Mouse (Mus musculus) gastrocnemius, adult 8-10 months (tissue): ENCODE results near the gene Cyp4v3. TPM values are rescaled to one million over a fixed set of nuclear protein-coding genes. Genes with fewer than 3 reads are reported as not detected.

Source experiments
- DNase-seq, 2 experiments: peaks; one replicate each; pipeline ENCODE4 v3.0.0; 2022; ENCODE audit warnings: low spot score in 2 of 2
- total RNA-seq, 4 experiments: library from RNA; stranded (reverse); gene quantifications; 2 replicates each; pipeline ENCODE4 v1.2.4; 2022

The Cyp4v3 gene
- total RNA-seq, 4 experiments from 2014 or later: 0.44 to 1.2 (median 0.85) TPM

DNA sequence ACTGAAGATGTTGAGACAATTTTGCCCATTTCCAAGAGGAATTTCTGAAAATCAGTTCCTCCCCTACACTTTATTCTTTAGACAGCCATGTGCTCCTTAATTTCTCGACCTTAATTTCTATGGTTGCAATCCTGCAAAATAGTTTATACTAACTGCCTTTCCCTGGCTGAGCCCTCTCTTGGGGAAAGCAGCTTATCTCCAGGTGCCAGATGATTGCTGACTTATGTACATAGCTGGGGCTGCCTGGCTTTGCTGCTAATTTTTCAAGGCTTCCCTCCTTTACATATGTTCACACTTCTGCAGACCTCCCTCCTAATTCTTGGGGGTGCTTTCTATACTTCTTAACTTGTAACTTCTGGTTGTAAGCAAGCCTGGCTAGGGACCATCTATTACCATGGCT lies 12.1 kb downstream of the Cyp4v3 start:
- no peak for DNase-seq

DNA sequence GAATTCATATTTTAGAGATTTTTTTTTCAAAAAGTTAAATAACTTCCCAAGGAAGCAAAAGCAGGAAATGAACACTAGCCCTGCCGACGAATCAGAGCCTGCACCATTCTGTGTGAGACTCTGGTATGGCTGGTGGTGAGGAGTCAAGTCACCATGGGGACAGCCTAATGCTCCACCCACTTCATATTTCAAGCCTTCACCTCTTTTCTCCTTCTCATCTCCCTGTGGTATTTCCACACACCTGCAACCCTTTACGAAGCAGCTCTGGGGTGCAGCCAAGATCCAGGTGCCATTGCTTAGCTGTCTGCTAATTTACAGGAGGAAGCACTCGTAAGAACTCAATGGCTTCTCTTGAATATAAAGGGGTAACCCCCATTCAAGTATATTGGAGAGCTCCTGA lies 22.0 kb downstream of the Cyp4v3 start:
- no peak for DNase-seq

DNA sequence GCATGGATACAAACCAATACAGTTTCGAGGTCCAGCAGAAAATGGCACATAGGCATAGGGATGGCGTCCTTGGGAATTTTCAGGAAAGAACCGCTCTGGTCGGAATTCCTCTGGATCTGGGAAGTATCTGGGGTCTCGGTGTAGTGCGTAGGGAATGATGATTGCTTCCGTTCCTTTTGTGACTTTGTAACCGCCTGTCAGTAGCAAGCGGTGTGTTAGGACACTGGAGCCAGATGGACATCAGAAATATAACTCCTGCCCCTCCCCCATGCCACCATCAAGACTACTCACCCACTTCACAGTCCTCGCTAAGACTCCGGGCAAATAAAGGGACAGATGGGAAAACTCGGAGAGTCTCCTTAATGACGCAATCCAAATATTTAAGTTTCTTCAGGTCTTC lies 24.6 kb downstream of the Cyp4v3 start, which contains the start of gene Gm45753:
Gene Gm45753 (minus strand): TSS at position 101 of the 400 bp plus-strand sequence.
- no peak for DNase-seq

DNA sequence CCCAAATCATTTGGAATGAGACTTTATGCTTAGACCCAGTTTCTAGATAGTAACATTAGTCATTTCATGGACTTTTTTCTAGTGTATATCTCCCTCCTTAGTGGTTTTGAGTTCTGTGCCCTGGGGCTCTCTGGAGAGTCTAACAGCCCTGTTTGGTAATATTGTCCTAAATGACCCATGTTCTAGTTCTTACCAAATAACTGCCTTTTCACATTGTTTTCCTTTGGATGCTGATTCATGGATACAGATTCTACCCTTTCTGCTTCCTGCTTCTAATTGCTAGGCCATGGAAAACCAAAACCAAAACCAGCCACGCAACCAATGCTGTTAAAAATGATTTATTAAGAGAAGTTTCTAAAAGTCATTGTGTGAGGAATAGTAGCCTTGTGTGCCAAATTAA lies 27.5 kb downstream of the Cyp4v3 start:
- DNase-seq: no peak

DNA sequence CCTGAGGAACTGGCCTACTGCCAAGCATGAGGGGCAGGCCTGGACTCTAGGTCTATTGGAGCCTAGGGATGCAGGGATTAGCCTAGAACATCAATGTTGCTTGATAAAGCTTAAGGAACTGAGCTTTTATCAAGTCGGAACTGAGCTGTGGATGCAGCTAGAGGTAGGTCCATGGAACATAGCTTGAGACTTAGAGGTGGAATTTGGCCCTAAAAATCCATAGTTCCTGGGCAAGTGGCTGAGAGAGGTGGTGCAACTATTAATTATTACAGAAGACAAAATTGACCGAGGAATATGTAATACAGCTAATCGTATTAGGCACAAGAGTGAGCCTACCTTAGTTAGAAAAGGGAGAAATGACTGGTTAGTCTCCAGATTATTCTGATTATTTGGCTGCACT lies 28.7 kb downstream of the Cyp4v3 start:
- DNase-seq: no peak

DNA sequence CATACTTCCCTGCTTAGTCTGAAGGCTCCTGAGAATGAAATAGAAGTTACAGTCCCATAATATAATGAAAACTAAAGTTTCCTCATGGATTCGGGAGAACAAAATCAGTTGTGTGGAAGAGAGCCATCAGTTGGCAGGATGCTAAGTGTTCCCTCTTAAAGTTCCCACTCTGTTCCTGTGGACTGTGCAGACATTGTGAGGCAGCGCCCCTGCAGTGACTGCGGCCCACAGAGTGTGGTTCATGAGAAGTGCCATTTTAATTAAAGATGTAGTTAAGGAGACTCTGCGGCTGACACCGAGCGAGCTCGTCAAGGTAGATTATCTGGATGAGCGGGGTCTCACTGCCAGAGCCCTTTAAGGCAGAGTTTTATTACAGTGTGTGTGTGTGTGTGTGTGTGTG lies 30.6 kb downstream of the Cyp4v3 start:
- no peak for DNase-seq

DNA sequence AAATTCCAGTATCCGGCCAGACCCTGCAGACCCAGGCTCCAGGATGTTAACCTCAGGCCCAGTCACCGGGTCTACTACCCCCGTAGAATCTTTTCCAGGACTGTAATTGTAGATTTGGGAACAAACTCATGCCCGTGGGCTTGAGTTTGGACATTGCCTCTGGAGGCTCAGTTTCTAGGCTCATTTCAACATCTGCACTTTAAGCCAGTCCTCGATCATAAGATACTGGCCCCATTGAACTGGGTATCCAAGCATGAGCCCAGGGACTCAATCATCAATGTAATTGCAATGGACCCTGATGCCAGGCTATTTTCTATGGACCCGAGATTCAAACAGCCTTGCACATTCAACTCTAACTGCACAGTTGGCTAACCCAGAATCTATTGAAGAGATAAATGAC lies 37.7 kb downstream of the Cyp4v3 start:
- no peak for DNase-seq

DNA sequence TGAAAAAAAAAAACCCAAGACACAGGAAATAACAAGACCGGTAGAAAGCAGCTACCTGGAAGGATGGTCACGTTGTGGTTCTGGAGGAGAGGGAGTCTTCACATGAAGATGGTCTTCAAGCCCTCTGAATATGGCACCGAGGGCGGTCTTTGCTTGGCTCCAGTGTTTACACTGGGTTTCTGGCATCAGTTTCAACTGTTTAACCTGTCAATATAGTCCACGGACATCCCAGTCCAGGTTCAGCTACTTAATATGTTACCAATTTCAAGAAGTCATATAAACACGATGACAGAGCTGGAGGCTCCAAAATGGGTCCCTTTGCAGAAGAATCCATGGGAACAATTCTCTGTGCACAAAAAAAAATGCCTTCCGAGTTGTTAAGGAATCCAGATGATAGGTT lies 38.3 kb downstream of the Cyp4v3 start, which contains the start of gene Klkb1:
Gene Klkb1 (minus strand): TSS at position 173 of the 400 bp plus-strand sequence.
- DNase-seq: no peak

DNA sequence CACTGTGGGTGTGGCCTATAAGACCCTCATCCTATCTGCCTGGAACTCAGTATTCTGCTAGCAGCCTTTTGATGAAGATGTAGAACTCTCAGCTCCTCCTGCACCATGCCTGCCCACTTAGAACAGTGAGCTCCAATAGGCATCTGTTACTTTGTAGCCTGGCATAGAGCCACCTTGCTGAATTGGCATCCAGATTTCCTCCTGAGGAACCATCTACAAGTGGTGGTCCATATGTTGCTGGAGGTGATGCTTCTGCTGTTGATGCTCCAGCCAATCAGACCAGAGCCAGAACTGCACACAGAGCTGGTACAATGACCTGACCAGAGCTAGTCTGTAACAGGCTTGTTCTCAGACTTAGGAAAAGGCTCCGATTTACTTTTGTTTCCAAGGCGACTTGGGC lies 41.2 kb downstream of the Cyp4v3 start:
- no peak for DNase-seq

DNA sequence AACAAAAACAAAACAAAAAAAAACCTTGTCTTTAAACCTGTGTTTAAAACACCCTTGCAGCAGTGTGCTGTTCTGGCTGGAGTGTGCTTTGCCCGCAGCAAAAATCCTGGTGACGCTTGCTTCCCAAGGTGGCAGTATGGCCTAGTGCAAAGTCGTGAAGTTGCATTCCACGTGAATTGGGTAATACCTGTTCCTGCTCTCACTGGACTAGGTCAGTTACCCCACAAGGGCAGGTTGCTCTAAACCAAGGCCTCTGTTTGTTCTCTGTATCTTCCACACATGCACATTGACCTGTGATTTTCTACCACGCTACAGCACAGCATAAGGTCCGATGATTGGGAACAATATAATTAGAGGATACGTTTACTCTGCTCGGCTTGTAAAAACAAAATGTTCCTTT lies 51.4 kb downstream of the Cyp4v3 start:
- DNase-seq: no peak

DNA sequence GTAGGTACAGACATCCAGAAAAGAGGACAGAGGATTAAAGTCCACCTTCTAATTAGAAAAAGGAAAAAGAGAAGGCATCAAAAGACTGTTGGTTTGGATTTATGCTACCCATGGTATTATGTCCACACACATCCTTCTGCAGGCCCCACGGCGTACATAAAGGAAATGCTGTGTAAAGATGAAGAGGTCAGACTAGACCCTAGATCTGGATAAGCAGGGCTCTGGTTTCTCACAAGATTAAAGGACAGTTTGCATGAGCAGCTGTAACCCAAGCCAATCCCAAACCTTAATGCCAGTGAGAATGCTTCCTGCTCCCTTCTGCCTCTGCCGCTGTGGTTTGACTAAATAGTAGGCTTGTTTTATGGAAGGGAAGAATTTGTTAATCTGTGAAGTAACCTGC lies 55.6 kb downstream of the Cyp4v3 start:
- DNase-seq: no peak

DNA sequence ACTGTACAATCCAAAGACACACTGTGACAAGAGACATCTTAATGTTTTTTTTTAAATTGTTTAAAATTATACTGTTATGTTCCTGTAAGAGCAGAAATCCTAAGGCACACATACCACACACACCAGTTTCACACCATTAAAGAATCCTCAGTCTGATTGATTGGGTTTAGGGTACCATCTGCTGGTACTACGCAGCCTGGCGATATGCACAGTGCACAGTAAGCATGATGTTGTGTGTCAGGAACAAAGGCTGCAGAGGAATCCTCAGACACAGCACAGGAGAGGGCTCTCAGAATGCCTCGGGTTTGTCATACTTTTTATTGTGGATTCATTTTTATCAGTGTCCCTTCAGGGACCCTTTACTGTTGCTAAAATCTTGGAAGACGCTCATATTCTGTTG lies 58.7 kb downstream of the Cyp4v3 start:
- no peak for DNase-seq

DNA sequence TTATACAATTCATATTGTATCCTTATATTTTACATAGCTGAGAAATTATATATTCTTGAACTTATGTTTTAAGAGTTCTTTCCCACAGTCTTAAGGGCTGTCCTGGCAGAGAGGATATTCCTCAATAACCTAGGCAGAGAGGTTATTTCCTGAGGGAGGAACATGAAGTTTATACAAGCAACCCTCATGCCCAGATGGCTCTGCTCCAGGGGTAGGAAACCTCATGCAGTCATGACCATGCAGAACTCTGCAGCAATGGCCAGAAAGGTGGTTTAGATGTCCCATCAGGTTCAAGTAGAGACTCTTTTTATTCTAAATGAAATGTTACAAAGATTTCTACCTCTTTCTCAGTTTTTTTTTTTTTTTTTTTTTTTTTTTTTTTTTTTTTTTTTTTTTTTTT lies 64.0 kb downstream of the Cyp4v3 start:
- no peak for DNase-seq

DNA sequence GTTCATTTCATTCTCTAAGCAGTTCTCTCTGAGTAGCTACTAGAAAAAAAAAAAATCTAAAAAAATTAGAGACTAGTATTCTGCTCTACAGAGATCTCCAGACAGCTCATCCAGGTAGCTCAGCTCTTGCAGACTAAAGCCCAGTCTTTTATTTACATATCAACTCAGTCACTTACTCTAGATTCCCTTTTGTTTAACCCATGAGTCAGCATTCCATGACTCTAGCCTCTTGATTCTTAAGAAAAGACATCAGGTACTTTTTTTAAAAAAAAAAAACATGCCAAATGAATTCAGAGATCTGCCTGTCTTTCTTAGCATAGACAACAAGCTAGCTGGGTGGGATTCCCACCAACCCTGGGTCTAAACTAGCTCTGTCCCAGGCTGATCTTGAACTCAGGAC lies 64.5 kb downstream of the Cyp4v3 start:
- DNase-seq: no peak

DNA sequence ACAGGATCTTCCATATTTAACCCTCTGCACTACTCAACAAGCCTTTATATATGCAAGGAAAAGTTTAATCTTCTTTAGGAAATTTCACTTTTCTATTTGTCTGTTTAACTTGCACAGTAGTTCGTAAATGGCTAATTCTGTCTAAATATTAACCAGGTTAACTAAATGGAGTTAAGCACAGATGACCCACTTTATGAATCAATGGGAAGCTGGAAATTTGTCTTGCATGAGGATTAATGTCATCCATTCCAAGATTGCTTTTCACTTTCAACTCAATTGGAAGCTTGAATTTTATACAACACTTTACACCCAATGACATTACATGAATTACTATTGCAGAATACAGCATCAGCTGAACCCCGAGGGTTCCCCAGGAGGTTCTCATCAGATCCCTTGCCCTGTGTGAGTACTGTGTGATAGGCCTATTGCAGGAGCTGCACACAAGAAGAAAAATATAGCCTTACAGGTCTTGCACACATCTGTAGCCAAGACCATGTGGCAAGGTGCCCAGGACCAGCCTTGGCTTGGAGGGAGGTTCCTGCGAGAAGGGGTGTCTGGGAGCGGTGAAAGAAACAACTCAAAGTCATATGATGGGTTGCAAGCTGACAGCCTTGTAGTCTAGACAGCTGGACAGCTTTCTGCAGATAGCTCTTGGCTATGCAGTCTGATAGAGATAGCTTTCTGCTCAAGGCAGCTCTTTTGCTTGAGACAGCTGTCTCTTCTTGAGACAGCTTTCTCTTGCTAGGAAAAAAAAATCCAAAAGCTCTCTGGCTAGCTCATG lies 65.2 kb downstream of the Cyp4v3 start:
- no peak for DNase-seq

DNA sequence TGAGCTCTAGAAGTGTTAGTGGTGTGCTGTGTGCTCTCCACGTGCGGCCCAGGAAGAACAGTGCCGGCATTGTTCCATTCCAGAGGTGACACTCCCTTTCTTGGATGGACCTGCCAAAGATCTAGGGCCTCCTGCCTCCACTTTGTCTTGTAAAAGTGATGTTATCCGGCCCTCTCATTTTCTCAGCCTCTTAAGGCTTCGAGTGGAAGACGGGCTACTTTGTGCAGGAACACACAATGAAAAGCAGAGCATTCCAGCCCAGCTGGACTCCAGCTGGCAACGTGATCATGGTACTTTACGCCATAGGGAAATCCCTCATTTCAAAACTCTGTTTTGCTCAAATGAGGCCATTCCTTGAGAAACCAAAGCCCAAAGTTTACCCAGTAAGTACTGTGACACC lies 66.0 kb downstream of the Cyp4v3 start:
- no peak for DNase-seq

DNA sequence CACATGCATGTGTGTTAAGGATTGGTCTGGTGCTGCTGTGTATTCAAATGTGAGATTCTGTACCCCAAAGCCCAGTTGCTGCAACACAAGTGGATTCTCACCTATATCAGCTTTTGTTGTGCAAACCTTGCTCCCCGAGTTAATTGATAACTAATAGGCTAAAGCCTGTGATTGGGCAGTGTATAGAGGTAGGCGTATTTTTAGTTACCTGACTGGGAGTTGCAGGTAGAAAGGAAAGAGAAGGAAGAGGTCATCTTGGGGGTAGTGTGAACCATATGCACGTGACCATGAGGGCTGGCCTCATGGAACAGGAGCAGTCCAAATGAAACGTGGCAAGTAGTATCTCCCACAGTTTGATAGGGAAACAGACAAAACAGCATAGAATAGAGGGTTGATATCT lies 68.1 kb downstream of the Cyp4v3 start:
- no peak for DNase-seq

DNA sequence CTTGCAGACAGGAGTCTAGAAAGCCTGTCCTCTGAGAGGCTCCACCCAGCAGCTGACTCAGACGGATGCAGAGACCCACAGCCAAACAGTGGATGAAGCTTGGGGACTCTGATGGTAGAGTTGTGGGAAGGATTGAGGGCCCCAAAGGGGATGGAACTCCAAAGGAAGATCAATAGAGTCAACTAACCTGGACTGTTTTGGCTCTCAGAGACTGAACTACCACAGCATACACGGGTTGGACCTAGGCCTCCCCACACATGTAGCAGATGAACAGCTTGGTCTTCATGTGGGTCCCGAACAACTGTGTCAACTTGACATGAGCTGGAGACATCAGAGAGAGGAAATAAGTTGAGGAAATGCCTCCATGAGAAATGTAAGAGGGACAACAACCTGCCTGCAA lies 70.2 kb downstream of the Cyp4v3 start:
- no peak for DNase-seq

DNA sequence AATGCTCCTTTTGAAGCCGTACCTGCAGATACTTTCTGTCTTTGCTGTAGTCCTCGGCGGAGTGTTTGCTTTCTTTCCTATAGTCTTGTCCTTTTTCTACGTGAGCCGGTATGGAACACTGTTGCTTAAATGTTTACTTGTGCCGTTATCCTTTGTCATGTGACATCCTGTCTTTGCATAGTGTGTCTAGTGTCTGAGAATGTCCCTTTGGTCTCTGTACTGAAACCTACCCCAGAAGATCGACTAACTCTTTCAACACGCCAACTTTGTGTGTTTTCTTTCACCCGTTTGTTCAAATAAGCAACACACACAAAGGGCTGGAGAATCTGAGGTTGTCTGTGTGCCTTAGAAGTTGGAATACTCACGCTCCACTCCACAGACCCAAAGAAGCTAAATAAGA lies 71.1 kb downstream of the Cyp4v3 start, which contains the start of gene F11:
Gene F11 (minus strand): TSS at position 112 of the 400 bp plus-strand sequence.
- no peak for DNase-seq

DNA sequence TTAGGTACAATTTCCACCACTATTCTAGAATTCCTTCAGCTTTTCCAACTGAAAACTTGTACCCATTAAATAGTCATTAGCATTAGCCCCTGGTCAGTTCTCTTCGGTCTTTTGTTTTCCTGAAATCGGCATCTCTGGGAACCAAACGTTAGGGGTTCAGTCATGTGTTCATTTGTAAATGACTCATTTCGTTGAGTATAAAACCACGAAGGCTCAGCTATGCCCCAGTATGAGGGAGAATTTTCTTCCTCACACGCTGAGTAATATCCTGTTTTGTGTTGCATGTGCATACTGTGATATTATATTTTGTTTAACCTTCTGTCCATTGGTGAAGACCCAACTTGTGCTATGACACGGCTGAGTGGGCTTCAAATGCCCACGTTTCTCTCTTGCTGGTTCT lies 74.6 kb downstream of the Cyp4v3 start:
- DNase-seq: no peak

DNA sequence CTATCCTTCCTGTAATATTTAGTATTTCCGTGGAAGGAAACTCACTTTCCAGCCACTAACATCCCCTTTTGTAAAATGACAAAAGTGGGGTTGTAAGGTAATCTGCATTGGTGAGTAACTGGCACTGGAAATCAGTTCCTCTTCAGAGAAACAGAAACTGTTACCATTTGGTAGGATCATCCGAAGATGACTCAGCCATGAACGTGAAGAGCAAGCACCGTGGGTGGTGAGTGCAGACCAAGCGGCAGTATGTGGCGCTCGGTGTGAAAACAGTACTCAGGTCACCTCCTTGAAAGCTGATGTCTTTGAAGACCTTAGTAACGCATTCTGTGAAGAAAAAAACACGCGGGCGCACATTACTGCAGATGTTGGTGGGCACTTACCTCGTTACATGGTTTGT lies 78.0 kb downstream of the Cyp4v3 start:
- DNase-seq: no peak
